Mouse (Mus musculus) olfactory bulb, adult 2 months (tissue): ENCODE results near the gene Mast4.

Source experiments
- CTCF ChIP-seq: fragments of 200-500 bp; IDR thresholded peaks from 2 replicates; pipeline ENCODE4 v1.5.1; 2012; ENCODE audit warnings: low read depth, mild to moderate bottlenecking, low read length, moderate library complexity; ENCODE audit not compliant: insufficient read depth
- POLR2A ChIP-seq: fragments of 200-500 bp; IDR thresholded peaks from 2 replicates; pipeline ENCODE4 v1.6.1; 2012; ENCODE audit warnings: mild to moderate bottlenecking, low read depth, low read length, moderate library complexity; ENCODE audit not compliant: insufficient read depth

- TF ChIP-seq POLR2A (no peak), CTCF (no peak)
These were observed 594.4 kb downstream of the Mast4 start for GRCm38 (mm10) chr13:102739720-102740535.
